Comparison of ENCODE assay signal across 18 mouse cellular contexts in genomic region chr9:40878291-40878945, GRCm38 (mm10). TPM values are rescaled to one million over a fixed set of nuclear protein-coding genes. Genes with fewer than 3 reads are reported as not detected.
DNase-seq lines count a peak whose midpoint lies in the region; ATAC-seq and TF ChIP-seq lines count a peak whose summit lies in the region.
"Had no signal": no experiment of that assay in that cellular context is flagged by ENCODE, and none has a peak within 500 bp of the region (broad histone marks: within the 10 kb centered on the region; RNA-seq: fewer than 3 reads in every experiment).

No protein-coding gene starts in this region.

- peaks cover 100% of the 10 kb centered on the region for H3K27me3 ChIP-seq in heart, embryonic 15.5 days
- H3K27me3 ChIP-seq in E14TG2a.4 (ENCODE audit: insufficient read depth, low read length) = peaks cover 86% of the 10 kb centered on the region
- H3K27me3 ChIP-seq in limb, embryonic 10.5 days (ENCODE audit: low read depth, poor library complexity, severe bottlenecking) = peaks cover 100% of the 10 kb centered on the region

- no peak for ATAC-seq in heart, embryonic 15.5 days (replicated peaks; ENCODE audit: insufficient number of reproducible peaks, insufficient read depth, low FRiP score, low read depth)
- ATAC-seq: liver, embryonic 12.5 days had no signal

- H3K36me3 ChIP-seq in heart, embryonic 15.5 days = no peaks in the 10 kb centered on the region
- no peaks in the 10 kb centered on the region for H3K36me3 ChIP-seq in E14TG2a.4 (ENCODE audit: insufficient read depth, low read length)
- H3K36me3 ChIP-seq in limb, embryonic 10.5 days = no peaks in the 10 kb centered on the region
- H3K36me3 ChIP-seq: hindbrain, embryonic 15.5 days; liver, embryonic 12.5 days had no signal

- no peak overlapping the region for H3K27ac ChIP-seq in heart, embryonic 15.5 days
- H3K27ac ChIP-seq in limb, embryonic 10.5 days = no peak overlapping the region
- no peak overlapping the region for H3K27ac ChIP-seq in left cerebral cortex, adult 2 months
- H3K27ac ChIP-seq: hindbrain, embryonic 15.5 days; liver, embryonic 12.5 days had no signal

- no peak overlapping the region for H3K9ac ChIP-seq in heart, embryonic 15.5 days
- H3K9ac ChIP-seq: hindbrain, embryonic 15.5 days; liver, embryonic 12.5 days had no signal

- H3K9me3 ChIP-seq in heart, embryonic 15.5 days (replicated peaks) = no peaks in the 10 kb centered on the region
- H3K9me3 ChIP-seq in E14TG2a.4 (ENCODE audit: low read length) = peaks cover 14% of the 10 kb centered on the region
- H3K9me3 ChIP-seq in limb, embryonic 10.5 days (replicated peaks) = no peaks in the 10 kb centered on the region
- H3K9me3 ChIP-seq: hindbrain, embryonic 15.5 days; liver, embryonic 12.5 days had no signal

- no peak for TF ChIP-seq CTCF in E14TG2a.4 (conservative IDR thresholded peaks at IDR 0.05; ENCODE audit: low read length)
- TF ChIP-seq CTCF in left cerebral cortex, adult 2 months (IDR thresholded peaks at IDR 0.05) = no peak

- DNase-seq in heart, postnatal 36 days = no peak
- peak; percentile 21 for DNase-seq in ES-CJ7 (ENCODE audit: low read depth, low spot score)
- DNase-seq in limb, embryonic 10.5 days (ENCODE audit: low spot score) = peak; percentile 53
- no peak for DNase-seq in c-Kit-positive CD71-positive TER-119-positive erythroid progenitor cells, embryonic 14.5 days (ENCODE audit: low spot score)
- no peak for DNase-seq in left cerebral cortex, adult 2 months (ENCODE audit: extremely low spot score in 1 of 2, low spot score in 2 of 2)
- DNase-seq in Muller cell, postnatal 12 days (ENCODE audit: inconsistent ontology term) = no peak
- DNase-seq: gastrocnemius, postnatal 36 days; kidney, postnatal 25 days; lung, postnatal 10 days had no signal

- intact Hi-C loops in heart, postnatal 36 days (cut with DNase I) = no loop called here
- intact Hi-C loops in left cerebral cortex, adult 2 months (cut with DNase I) = no loop called here

- 2% methylated on average over 32 of the region's 32 CpGs for WGBS in heart, embryonic 15.5 days
- WGBS in limb, embryonic 10.5 days = 1% methylated on average over 32 of the region's 32 CpGs

- H3K4me1 ChIP-seq in heart, embryonic 15.5 days (replicated peaks) = peaks cover 18% of the 10 kb centered on the region
- peaks cover 31% of the 10 kb centered on the region for H3K4me1 ChIP-seq in E14TG2a.4 (replicated peaks; ENCODE audit: low read depth, low read length)
- peaks cover 21% of the 10 kb centered on the region for H3K4me1 ChIP-seq in limb, embryonic 10.5 days

- H3K4me3 ChIP-seq in heart, embryonic 15.5 days = peak overlapping the region; percentile 36
- peak overlapping the region; percentile 55 for H3K4me3 ChIP-seq in E14TG2a.4 (replicated peaks; ENCODE audit: low read length)
- H3K4me3 ChIP-seq in limb, embryonic 10.5 days = 0 out of 2 replicates have a peak overlapping the region, but pooled peaks have one; percentile 33
- no peak overlapping the region for H3K4me3 ChIP-seq in left cerebral cortex, adult 2 months

- H3K4me2 ChIP-seq in heart, embryonic 15.5 days = peak overlapping the region; percentile 58; the same call in 1 of the 2 replicates

RNA-seq across cellular contexts. Expression of gene Bsx, which starts 4.5 kb away (rescaled TPM):
- not detected in 2 replicates for polyA plus RNA-seq in heart, embryonic 15.5 days (2015; fragmentation: Nextera tagmentation; extraction: Ambion mirVana)
- total RNA-seq in heart, postnatal 36 days (2021) = not detected
- not detected in 2 replicates for polyA plus RNA-seq in limb, embryonic 10.5 days (2016; fragmentation: Nextera tagmentation; extraction: Ambion mirVana)
- not detected for total RNA-seq in left cerebral cortex, adult 2 months (2021)
- total RNA-seq: adrenal gland, postnatal 14 days; CH12.LX; common myeloid progenitor, adult 5-6 weeks; gastrocnemius, postnatal 36 days; neutrophil, adult 5-6 weeks had no signal
- polyA plus RNA-seq: hindbrain, embryonic 15.5 days; liver, embryonic 12.5 days; thymus, postnatal 0 days had no signal

Comparison
In these comparisons a context has a peak if more than half of its experiments do, and no peak if none do; other contexts are left out.
1. DNase-seq: peak in ES-CJ7 (single experiment) and limb, embryonic 10.5 days (single experiment); none in heart, postnatal 36 days (0 of 2), c-Kit-positive CD71-positive TER-119-positive erythroid progenitor cells, embryonic 14.5 days (single experiment), left cerebral cortex, adult 2 months (0 of 2) and Muller cell, postnatal 12 days (single experiment).